Mouse (Mus musculus): Measurements from ENCODE around the gene Gpr107.

Gpr107 gene

DNA sequence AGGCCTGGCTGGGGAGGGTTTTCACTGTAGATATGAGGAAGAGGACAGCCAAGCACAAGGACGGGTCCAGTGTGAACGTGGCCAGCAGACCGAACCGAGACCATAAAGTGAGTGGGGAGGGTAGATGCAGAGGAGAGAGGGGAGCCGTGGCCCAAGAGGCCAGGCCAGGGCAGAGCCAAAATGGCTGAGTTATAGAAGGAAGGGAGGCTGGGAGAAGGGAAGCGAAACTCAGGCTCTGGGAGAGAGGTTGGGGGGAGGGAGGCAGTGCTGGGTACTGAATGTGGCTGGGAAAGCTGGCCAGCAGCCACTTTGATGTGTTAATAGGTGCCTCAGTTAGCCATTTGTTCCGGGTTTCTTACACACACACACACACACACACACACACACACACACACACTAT, 24.9 kb upstream of the Gpr107 start:
- no peak for DNase-seq (ENCODE audit: low read depth, low spot score)

DNA sequence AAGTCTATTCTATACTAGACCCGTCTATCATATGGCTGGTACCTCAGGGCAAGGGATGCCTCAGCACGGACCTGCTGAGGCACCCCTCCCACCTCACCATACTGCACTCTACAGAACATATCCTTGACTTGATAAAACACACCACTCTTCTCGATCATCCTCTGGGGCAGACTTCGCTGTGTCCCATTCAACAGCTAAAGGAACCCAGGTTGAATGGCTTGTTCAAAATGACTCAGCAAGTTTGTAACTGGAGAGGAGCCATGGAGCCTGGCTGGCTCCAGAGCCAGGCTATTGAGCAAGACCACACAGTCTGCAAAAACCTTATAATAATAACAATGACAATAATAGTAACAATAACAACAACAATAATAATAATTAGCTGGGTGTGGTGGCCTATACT, 24.2 kb upstream of the Gpr107 start:
- DNase-seq (ENCODE audit: low read depth, low spot score): no peak

DNA sequence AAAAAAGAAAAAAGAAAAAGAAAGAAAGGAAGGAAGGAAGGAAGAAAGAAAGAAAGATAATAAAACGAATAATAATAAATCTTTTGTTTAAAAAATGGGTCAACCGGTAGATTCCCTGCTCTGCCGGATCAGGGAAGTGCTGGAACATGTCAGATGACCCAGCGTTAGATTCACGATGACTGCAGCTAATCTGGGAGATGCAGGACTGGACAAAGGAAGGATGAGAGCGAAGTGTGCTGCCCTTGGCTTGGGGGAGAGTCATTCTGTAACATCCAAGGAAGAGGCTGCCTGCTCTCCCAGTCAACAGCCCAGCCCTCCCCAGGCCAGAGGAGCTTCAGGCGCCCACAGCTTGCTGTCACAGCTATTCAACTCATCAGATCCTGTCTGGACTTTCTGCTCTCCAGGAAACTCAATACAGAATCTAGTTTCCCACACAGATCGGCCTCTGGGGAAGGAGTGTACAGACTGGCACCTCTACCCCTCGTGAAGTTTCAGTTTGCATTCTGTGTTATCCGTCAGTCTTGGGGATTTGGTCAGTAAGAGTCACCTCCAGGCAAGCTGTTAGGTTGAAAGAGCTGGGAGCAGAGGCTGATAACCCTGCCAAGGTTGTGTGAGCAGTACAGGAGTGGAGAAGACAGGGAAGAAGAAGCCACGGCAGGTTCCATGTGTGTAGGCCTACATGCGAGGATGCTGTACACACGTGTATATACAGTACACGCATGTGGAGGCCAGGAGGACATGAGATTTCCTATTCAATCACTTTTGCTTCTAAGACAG, 22.2 kb upstream of the Gpr107 start:
- DNase-seq (ENCODE audit: low read depth, low spot score): no peak

DNA sequence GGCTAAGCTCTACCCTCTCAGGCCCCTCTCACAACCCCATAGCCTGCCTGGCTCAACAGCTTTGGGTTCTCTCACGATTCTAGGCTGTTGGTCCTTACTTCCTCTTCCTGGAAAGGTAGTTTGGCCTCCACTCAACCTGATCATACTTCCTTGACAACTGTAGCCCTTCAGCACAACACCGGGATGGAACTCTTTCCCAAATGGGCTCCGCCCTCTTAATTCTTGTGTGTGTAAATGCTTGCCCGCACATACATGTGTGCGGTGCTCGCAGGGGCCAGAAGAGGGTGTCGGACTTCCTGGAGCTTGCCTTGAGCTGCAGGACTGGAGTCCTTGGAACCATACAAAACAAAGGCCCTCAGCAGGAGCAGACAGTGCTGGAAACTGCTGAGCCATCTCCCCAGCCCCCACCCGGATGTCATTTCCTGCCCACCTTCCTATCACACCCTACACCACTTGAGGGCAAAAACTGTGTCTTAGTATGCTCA, 21.3 kb upstream of the Gpr107 start:
- no peak for DNase-seq (ENCODE audit: low read depth, low spot score)

DNA sequence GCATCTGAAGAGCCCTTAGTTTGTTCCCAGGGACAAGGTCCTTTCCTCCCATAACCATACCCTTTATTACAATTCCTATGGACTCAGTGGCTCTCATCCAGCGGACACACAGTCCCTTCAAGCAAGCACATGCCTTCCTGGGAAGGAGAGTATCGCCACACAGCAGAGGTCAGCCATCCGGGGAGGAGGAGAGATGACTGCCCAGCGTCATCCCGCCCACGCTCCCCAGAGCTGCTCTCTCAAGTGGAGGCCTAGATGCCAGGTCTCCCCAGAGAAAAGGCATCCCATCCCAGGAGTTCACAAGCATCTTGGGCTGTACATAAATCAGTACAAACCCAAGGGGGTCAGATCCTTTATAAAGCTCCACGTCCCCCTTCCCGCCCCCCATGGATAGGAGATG, 19.4 kb upstream of the Gpr107 start:
- peak; percentile 81 for DNase-seq (ENCODE audit: low read depth, low spot score)

DNA sequence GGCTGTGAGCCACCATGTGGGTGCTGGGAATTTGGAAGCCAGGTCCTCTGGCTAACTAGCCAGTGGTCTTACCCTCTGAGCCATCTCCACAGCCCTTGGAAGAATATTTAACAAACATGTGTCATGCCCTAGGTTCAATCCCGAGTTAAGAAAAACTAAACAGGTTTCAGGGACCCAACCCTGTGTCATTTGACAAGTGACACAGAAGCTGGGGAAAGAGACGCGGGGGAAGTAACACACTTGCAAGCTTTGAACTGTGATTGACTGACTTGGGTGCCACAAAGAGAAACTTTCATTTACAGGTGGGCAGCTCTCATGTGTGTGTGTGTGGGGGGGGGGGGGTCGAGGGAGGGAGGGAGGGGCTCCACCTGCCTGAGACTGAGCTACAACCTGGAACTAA, 18.1 kb upstream of the Gpr107 start:
- DNase-seq (ENCODE audit: low read depth, low spot score): no peak

DNA sequence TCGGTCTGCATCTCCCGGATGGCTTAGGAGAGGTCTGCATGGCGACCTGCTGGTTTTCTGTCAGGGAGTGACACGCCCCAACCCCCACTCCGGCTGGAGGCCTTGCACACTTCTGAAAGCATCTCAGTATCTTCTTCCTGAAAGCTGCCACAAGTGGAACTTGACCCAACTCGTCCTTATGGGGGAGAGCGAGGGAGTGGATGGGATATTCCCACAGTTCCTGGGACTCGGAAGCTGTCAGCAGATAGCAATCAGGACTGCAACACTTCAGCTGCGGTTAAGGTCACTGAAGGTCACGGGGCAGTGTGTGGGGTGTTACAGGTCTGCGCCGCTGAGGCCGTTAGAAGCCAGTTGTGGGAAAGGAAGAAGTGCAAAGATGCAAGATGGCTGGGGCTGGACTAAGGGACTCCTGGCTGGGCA, 16.6 kb upstream of the Gpr107 start:
- no peak for DNase-seq (ENCODE audit: low read depth, low spot score)

DNA sequence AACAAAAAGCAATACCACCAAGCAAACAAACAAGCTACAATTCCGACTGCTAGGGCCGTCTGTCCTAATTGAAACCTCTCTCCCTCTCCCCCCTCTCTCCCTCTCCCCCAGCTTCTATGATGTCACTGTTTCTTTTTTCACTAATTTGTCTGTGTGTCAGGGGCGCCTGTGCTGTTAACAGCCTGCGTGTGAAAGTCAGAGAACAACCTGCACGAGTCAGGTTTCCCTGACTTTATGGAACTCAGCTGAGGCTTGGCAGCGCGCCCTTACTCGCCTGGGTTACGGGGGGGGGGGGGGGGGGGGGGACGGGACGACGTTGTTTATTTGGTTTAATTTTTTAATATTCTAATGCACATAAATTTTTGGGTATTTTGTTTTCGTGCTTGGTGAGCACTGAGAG, 15.8 kb upstream of the Gpr107 start:
- no peak for DNase-seq (ENCODE audit: low read depth, low spot score)

DNA sequence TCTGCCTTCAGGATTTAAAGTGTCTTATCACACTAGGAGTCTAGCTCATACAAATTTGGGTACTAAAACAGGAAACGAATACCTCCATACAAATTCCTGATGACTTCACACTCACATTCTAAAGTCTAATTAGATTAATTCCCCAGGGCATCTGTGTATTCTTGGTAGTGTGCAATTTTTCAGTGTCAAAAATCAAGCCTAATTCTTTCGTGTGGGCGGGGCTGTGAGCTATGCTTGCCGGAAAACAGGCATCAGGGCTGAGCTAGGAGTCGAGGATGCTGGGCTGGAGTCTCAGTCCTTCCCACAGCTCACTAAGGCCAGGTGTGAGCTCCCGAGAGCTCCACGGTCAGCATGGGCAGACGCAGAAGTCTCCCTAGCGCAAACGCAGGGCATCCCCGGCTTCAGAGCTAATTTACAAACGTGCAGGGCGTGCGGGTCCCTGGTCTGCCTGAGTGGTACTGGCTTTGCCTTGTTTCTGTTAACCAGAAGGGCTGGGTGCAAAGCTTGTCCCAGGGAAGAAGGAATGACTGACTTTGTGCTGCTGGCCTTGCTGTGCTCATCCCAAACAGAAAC, 15.0 kb upstream of the Gpr107 start:
- no peak for DNase-seq (ENCODE audit: low read depth, low spot score)

DNA sequence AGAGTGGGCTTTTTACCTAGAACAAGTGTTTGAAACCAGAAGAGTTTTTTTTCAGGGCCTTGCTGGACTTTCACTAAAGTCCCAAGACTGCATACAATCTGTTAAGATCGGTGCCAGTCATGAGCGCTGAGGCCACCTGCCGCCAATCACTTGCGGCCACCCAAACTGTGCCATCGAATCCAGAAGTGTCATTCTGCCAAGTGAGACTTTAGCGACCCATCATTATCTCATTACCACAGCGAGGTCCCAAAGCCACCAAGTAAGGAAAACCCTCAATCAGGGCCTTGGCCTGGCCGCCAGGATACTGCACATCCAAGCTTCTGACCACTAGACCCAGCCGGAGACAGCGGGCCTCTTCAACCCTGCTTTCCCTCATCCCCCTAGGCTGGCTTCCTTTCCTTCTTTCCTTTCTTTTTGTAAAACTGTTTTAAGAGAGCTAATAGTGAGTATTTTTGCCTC, 12.9 kb upstream of the Gpr107 start:
- peak; percentile 46 for DNase-seq (ENCODE audit: low read depth, low spot score)

DNA sequence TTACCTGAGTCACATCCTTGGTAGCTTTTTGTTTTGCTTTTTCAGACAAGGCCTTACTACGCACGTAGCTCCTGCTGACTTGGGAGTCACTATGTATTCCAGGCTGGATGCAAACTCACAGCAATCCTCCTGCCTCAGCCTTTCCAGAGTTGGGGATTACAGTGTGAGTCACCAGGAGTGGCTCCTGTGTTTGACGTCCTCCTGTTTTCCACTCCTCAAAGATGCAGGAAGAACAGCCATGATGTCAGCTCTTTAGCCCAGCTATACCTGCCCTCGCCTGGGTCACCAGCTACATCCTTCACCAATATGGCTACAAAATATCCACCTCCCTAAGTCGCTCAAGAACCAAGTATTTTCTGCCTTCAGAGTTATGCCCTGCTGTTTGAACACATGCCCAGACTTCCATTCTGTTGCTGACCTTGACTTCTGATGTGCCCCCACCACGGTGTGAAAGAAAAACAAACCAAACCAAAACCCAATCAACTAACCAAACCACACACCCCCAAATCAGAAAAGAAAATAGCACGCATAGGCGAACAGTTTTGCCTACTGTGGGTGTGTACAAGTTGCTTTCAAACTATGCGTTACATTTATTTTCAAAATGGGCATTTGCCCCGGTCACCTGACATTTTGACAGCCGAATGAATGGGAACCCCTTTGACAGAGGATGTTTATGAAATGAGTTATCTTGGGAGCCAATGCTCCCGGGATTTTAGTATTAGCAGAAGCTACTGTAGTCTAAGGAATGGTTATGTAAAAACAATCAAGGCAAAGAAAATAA, 11.9 kb upstream of the Gpr107 start:
- DNase-seq (ENCODE audit: low read depth, low spot score): no peak

DNA sequence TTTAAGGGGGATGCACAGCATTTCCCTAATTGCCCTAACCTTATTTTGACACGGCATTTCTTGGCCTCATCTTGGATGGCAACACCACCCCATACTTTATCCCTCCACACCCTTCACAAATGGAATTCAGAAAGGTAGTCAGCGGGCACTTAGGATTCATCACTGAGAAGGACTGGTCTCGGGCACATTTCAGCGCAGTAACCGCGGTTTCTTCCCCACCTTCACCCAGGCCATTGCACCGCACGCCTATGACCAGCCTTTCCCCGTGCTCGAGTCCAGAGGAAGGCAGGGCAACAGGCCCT, 11.4 kb upstream of the Gpr107 start:
- peak; percentile 73 for DNase-seq (ENCODE audit: low read depth, low spot score)

DNA sequence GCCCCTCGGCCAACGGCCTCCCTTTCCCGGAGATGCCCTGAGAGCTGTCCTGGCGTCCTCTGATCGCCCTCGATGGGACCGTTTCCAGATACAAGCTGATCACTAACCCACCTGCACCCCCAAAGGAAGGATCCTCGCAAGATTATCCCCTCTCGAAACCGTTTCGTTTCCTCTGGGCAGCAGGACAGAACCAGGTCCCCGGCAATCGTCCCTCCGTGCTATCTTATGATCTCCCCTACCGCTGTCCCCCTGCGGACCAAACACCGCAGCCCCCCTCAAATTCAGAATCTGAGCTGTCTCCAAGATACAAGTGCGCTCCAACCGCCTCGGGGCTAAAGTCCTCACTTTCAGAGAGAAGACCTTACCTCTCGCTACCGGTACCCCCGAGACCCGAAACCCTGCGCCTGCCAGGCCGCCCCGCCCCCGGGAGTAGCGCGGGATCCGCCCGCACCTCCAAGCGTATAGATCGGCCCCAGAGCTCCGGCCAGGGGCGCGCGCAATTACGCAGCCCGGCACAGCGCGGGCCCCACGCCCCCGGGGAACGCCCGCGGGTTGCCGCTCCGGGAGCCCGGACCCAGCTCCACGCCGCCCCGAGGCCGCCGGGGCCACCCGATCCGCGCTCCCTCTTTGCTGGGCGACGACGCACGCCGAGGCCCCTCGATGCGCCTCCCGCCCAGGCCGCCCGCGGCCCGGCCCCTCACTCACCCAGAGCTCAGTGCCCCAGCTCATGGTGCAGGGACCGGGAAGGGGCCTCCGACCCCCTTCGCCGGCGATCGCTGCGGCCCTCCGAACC, 10.8 kb upstream of the Gpr107 start:
- no peak for DNase-seq (ENCODE audit: low read depth, low spot score)

DNA sequence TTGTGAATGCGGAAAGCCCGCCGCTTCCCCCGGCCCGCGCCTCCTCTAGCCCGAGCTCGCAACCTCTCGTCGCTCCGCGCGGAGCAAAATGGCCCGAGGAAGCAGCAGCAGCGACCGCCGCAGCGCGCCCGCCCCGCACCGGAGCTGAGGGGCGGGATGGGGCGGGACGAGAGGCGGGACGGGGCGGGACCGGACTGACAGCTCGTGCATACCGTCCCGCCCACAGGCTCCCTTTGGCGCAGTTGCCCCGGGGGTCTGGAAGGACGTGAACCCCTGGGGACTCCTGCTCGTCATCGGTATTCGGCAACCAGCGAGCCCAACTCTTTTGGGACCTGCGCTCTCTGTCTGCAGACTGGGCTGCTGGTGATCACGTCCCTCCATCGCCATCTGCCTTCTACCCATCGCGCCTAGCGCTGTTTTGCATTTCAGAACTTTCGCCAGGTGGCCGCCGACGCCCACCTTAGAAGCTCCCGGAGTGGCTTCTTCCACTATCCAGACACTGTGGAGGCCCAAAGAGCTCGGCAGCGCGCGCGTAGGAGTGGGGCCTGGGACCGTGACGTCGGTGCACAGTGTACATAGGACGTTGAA, 10.2 kb upstream of the Gpr107 start, which contains the start of gene Fnbp1:
Gene Fnbp1, minus strand, starts transcription at position 142 of the 588 bp plus-strand sequence.
- DNase-seq (ENCODE audit: low read depth, low spot score): peak; percentile 94

DNA sequence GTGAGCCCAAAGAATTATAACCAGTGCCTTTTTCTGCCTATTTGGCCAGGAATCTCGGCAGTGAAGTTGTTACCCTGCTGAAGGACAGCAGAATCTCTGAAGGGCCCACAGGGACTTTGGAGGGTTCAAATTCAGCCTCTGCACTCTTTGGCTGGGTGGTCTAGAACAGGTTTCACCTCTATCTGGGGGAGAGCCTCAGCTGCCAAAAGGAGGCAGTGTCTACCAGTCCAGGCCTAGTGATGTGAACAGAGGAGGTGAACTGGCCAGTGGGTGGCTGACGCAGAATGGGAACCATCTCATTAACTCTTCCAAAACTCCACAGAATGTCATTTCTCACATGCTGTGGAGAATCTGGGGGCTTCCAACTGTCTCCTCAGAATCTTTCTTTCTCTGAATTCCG, 9.6 kb upstream of the Gpr107 start:
- DNase-seq (ENCODE audit: low read depth, low spot score): peak; percentile 48

DNA sequence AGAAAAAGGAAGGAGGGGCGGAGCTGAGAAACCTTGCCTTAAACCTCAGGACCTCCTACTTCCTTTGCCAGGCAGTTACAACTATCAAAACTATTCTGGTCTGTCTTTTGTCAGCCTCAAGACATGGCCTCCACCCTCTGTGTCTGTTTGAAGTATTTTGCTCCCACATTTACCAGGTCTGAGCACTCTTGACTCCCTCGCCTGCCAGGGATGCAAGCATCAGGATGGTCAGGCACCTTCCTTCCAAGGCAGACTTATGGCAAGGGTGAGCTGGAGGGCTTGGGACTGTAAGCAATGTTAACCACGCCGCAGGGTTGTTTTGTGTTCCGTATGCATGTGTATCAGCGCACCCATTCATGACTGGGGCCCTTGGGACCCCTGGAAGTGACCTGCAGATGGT, 8.8 kb upstream of the Gpr107 start:
- no peak for DNase-seq (ENCODE audit: low read depth, low spot score)

DNA sequence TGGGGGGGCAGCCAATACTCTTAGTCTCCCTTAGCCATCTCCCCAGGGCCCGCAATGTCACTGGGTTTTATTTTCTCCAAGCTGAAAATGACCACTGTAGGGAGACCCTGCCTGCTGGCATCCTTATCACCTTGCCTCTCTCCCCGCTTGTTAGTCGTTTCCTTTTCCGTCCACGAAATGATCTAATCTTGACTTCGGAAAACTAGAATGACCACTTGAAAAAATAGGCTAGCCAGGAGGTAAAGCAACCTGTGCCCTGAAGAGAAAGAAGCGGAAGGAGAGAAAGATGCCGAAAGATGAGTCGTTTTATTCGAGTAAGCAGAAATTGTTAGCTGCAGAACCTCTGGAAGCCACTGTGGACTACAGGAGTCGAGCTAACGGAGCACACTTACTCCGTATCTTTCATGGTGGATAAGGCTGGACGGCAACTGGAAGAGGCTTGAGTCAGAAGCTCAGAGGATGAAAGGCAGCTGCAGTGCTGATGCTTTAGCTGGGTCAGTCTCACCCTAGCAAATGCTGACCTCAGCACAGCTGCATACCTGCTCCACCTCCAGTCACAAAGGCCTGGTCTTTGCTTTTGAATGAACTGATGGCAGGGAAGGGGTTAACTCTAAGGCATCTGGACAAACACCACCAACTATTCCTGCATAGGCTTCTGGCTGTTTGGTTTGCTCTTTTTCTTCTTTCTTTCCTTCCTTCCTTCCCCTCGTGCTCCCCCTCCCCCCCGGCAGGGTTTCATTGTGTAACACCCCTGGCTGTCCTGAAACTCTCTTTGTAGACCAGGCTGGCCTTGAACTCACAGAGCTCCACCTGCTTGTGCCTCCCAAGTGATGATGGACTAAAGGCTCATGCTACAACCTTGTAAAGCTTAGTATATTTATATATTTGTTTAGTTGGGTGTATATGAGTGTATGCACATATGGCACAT, 8.1 kb upstream of the Gpr107 start:
- DNase-seq (ENCODE audit: low read depth, low spot score): no peak

DNA sequence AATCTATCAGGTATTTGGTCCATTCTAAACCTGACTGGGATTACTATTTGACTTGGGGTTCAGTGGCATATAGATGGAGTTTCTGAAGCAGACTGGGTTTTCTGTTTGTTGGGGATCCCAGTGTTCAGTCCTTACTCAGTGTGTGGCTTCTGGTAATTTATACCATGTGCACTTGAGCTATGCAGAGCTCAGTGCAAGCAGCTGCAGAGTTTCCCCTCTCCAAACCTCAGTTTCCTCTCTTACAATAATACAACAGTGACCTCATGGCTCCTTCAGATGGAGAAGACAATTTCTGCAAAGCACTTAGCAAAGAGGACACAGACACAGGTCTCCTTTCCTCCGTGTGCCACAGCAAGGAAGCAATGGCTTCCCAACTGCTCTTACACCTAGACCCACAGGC, 7.2 kb upstream of the Gpr107 start:
- no peak for DNase-seq (ENCODE audit: low read depth, low spot score)

DNA sequence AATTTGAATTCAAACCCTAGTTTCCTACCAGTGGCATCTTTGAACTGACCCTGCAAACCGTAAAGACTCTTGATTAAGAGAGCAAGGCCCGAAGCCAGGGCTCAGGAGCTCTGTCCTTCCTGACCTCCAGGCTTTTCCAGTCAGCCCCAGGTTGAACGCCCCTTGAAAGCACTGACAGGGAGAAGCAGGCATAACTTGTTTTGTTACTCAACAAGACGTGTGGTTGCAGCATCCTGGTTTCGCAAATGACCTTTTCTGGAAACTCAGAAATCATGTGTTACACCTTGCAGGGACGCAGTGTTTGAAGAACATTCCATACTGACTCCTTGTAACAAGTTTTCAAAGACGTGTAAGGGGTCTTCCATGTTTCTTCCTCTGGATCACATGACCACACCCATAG, 5.1 kb upstream of the Gpr107 start:
- DNase-seq (ENCODE audit: low read depth, low spot score): no peak

DNA sequence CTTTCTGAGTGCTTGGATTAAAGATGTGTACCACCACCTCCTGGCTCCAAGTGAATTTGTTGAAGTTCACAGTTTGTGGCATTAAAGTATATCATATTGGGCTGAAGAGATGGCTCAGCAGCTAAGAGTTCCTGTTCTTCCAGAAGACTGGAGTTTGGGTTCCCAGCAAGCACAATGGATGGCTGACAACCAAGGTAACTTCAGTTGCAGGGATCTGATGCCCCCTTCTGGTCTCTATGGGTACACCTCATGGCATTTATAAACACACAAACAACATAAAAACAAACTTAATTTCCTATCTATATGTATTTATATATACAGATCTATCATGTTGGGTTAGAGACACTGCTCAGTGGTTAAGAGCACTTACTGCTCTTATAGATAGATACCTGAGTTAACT, 1.4 kb upstream of the Gpr107 start:
- DNase-seq (ENCODE audit: low read depth, low spot score): peak; percentile 46
